Mouse (Mus musculus) liver, adult 2 months (tissue): ENCODE results near the gene Cd8a. TPM values are rescaled to one million over a fixed set of nuclear protein-coding genes. Genes with fewer than 3 reads are reported as not detected.

Experiments
- DNase-seq: peaks from one replicate; pipeline ENCODE4 v3.0.0-alpha.2; 2011; ENCODE audit warnings: low read depth, low spot score; ENCODE audit errors: extremely low read depth
- H3K27ac ChIP-seq: fragments of 200-500 bp; replicated peaks from 2 replicates; pipeline ENCODE4 v1.5.1; 2012; ENCODE audit warnings: low read depth, mild to moderate bottlenecking, control low read depth, inconsistent platforms, low read length; ENCODE audit not compliant: insufficient read depth
- H3K27me3 ChIP-seq: fragments of 200-500 bp; 2 replicates; pipeline ENCODE4 v1.6.1; 2012; ENCODE audit warnings: mild to moderate bottlenecking, moderate library complexity, low read length, inconsistent platforms; ENCODE audit not compliant: control insufficient read depth, insufficient read depth
- H3K36me3 ChIP-seq: fragments of 200-500 bp; 2 replicates; pipeline ENCODE4 v1.6.1; 2012; ENCODE audit warnings: low read length, inconsistent platforms; ENCODE audit not compliant: control insufficient read depth, insufficient read depth
- H3K4me1 ChIP-seq: fragments of 200-500 bp; 2 replicates; pipeline ENCODE4 v1.6.1; 2011; ENCODE audit warnings: low read length; ENCODE audit not compliant: control insufficient read depth, insufficient read depth
- H3K4me3 ChIP-seq: fragments of 200-500 bp; 2 replicates; pipeline ENCODE4 v1.5.1; 2011; ENCODE audit warnings: low read depth, mild to moderate bottlenecking, control low read depth, low read length, moderate library complexity; ENCODE audit not compliant: insufficient read depth
- H3K79me2 ChIP-seq: fragments of 200-500 bp; 2 replicates; pipeline ENCODE4 v1.6.1; 2012; ENCODE audit warnings: inconsistent platforms, mild to moderate bottlenecking, low read length, moderate library complexity; ENCODE audit not compliant: control insufficient read depth, insufficient read depth
- H3K9ac ChIP-seq: fragments of 200-500 bp; 2 replicates; pipeline ENCODE4 v1.6.1; 2012; ENCODE audit warnings: low read depth, mild to moderate bottlenecking, control low read depth, inconsistent platforms, low read length
- CTCF ChIP-seq: fragments of 200-500 bp; IDR thresholded peaks from 2 replicates; pipeline ENCODE4 v1.5.1; 2011; ENCODE audit warnings: low read depth, low read length, control low read depth
- POLR2A ChIP-seq: fragments of 200-500 bp; IDR thresholded peaks from 2 replicates; pipeline ENCODE4 v1.6.1; 2011; ENCODE audit warnings: low read length, control low read depth; ENCODE audit not compliant: insufficient read depth; ENCODE audit errors: extremely low read depth
- WGBS: fragments of 180-500 bp; shearing (Covaris S2); methylation state at CpG from one replicate; pipeline ENCODE4 v1.1.7; 2018; 5-methylcytosine and 5-hydroxymethylcytosine counted together
- polyA plus RNA-seq: library from polyadenylated mRNA; depleted of rRNA; stranded (reverse); fragments of >200 nt; gene quantifications from 2 replicates; pipeline ENCODE4 v1.2.3, GENCODE M21; 2012; rRNA removed
- total RNA-seq: library from RNA; depleted of rRNA; stranded (reverse); fragments of >200 nt; gene quantifications from 2 replicates; pipeline ENCODE4 v1.2.3, GENCODE M21; 2014; rRNA removed

Gene Cd8a
- total and polyA plus RNA-seq, 2 experiments = 0.18 to 0.22 TPM

DNA sequence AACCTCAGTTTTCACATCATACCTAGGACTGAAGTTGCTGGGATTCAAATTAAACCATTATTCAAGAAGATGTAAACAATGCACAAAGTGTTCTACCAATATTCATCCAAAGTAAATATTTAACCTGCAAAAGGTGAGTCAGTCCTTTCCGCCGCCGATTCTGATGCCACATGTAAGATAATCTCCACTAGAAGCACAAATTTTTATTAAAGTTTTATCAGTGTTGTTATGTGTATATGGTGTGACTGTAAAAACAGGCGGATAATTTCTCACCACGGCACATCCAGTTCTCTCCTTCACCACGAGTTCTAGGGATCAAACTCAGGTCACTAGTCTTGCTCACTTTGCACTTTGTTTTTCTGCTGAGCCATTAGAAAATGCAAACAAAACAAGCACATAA, 47.6 kb downstream of the Cd8a start:
- peaks cover 26% of the 10 kb centered on the region for H3K36me3 ChIP-seq
- H3K27ac ChIP-seq = no peak overlapping the region
- no peaks in the 10 kb centered on the region for H3K27me3 ChIP-seq
- TF ChIP-seq POLR2A = no peak
- no peak for TF ChIP-seq CTCF
- peaks cover 31% of the 10 kb centered on the region for H3K79me2 ChIP-seq
- WGBS = 27% methylated on average over 6 of the region's 6 CpGs
- DNase-seq = peak; percentile 56
- peaks cover 32% of the 10 kb centered on the region for H3K4me1 ChIP-seq
- no peak overlapping the region for H3K4me3 ChIP-seq
- no peak overlapping the region for H3K9ac ChIP-seq

DNA sequence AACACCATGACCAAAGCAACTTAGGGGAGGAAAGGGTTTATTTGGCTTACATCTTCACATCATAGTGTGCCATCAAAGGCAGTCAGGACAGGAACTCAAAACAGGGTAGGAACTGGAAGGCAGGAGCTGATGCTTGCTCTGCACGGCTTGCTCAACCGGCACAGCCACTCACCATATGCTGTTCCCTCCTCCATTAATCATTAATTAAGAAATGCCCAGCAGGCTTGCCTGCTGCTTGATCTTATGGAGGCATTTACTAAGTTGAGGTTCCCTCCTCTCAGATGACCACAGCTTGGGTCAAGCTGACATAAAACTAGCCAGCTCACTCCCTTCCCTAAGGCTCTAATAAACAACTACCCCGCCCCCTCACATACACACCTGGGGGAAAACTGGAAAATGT, 48.9 kb downstream of the Cd8a start:
- Histone ChIP-seq H3K9ac (no peak overlapping the region), H3K27me3 (no peaks in the 10 kb centered on the region), H3K4me1 (peaks cover 28% of the 10 kb centered on the region), H3K4me3 (no peak overlapping the region), H3K36me3 (peaks cover 29% of the 10 kb centered on the region), H3K27ac (no peak overlapping the region), H3K79me2 (peaks cover 30% of the 10 kb centered on the region)
- peak; percentile 58 for DNase-seq
- WGBS = 44% methylated on average over 3 of the region's 3 CpGs
- TF ChIP-seq CTCF (0 out of 2 replicates have a peak, but pooled peaks have one; percentile 1), POLR2A (no peak)

DNA sequence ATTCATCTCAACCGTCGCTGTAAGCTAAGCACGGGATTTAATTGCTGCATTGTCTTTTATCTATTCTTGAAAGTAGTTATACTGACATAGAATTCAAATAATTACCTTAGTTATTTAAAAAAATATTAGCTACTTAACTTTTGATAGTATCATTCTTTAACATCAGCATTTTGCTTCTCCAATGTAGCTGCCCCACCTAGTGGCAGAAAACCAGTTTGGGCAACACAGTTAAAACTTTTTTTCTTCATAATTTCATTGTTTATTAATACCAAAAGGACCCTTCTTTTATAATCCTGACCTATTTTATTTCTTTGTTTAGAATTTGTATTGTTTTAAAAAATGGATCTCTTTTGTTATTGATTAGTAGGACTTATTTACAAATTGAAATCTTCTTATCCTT, 49.9 kb downstream of the Cd8a start:
- peaks cover 28% of the 10 kb centered on the region for H3K4me1 ChIP-seq
- H3K9ac ChIP-seq = no peak overlapping the region
- H3K4me3 ChIP-seq = no peak overlapping the region
- peaks cover 28% of the 10 kb centered on the region for H3K36me3 ChIP-seq
- H3K27me3 ChIP-seq = no peaks in the 10 kb centered on the region
- WGBS = 97% methylated on average over 3 of the region's 3 CpGs
- H3K79me2 ChIP-seq = peaks cover 37% of the 10 kb centered on the region
- TF ChIP-seq CTCF = peak; percentile 29; the same call in 1 of the 2 replicates
- TF ChIP-seq POLR2A = no peak
- no peak for DNase-seq
- no peak overlapping the region for H3K27ac ChIP-seq

DNA sequence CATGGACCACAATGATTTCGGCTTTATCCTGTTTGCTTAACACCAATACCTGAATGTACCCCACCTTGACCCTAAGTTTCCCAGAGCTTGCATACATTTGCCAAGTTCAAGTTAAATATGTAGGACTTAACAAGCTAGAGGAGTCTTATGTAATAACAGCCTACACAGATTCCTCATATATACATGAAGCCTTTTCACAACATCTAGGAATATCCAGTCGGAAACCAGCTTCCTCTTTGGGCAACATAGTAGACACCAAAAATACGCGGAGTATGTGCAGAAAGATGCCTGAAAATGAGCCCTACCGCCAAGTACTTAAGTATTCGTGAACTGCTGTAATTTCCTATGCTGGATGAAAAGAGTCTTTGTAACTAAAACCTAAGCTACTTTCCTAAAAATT, 52.5 kb downstream of the Cd8a start:
- H3K27ac ChIP-seq = no peak overlapping the region
- DNase-seq = no peak
- peaks cover 31% of the 10 kb centered on the region for H3K36me3 ChIP-seq
- no peaks in the 10 kb centered on the region for H3K27me3 ChIP-seq
- WGBS = 87% methylated on average over 6 of the region's 6 CpGs
- peaks cover 17% of the 10 kb centered on the region for H3K4me1 ChIP-seq
- peaks cover 36% of the 10 kb centered on the region; the same call in 1 of the 2 replicates for H3K79me2 ChIP-seq
- TF ChIP-seq CTCF (no peak), POLR2A (no peak)
- H3K4me3 ChIP-seq = no peak overlapping the region
- no peak overlapping the region for H3K9ac ChIP-seq

DNA sequence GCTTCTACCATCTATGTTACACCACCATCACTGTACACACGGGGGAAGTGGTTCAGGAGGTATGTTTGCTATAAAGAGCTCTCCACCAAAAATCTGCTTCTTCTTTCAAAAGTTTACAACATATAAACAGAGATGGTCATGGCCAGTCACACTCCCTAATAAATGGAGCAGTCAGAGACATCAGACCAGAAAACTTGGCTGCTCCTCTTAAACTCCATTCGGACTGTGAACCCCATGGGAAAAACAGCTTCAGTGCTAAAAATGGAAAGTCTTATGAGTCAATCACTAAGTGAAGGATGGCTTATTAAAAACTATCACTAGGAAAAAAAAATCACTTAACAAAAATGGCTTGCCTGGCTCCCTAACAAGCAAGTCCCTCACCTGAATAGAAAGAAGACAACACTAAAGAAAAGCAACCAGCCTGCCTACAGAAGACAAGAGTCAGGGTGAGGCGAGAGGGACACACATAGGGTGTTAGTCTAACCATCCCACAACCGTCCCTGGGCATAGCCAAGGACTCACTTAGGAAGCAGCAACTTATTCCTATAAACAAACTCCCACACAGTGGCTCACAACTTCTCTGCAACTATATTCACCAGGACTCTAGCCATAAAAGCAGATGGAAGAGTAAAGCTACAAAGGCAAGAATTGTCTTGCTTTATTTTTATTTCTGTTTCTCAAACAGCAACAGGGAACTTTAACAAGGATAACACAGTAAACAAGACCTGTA, 54.9 kb downstream of the Cd8a start:
- no peak for TF ChIP-seq POLR2A
- no peak for TF ChIP-seq CTCF
- WGBS = 77% methylated on average over 4 of the region's 4 CpGs
- no peak overlapping the region for H3K27ac ChIP-seq
- H3K79me2 ChIP-seq = peaks cover 32% of the 10 kb centered on the region; the same call in 1 of the 2 replicates
- no peak for DNase-seq
- H3K9ac ChIP-seq = no peak overlapping the region
- H3K4me1 ChIP-seq = peaks cover 5% of the 10 kb centered on the region; the same call in 1 of the 2 replicates
- H3K27me3 ChIP-seq = no peaks in the 10 kb centered on the region
- H3K4me3 ChIP-seq = no peak overlapping the region
- H3K36me3 ChIP-seq = peaks cover 27% of the 10 kb centered on the region

Other genes with a start within 250 kb of the Cd8a start
- gene Thnsl2, start 229.0 kb upstream of the Cd8a start, total RNA-seq = 54.5 and 69.7 TPM in 2 replicates
- 50.1 and 57.4 TPM in 2 replicates for gene Thnsl2, start 229.0 kb upstream of the Cd8a start, polyA plus RNA-seq
- gene Fabp1, start 173.6 kb upstream of the Cd8a start, total RNA-seq = 4,448 and 10,515 TPM in 2 replicates
- 1,879 and 1,952 TPM in 2 replicates for gene Fabp1, start 173.6 kb upstream of the Cd8a start, polyA plus RNA-seq
- gene Krcc1, start 101.8 kb upstream of the Cd8a start, total RNA-seq = 52.7 and 56.6 TPM in 2 replicates
- 9.0 and 9.5 TPM in 2 replicates for gene Krcc1, start 101.8 kb upstream of the Cd8a start, polyA plus RNA-seq
- 2.0 and 3.7 TPM in 2 replicates for gene Smyd1, start 51.2 kb upstream of the Cd8a start, total RNA-seq
- 1.3 and 1.5 TPM in 2 replicates for gene Smyd1, start 51.2 kb upstream of the Cd8a start, polyA plus RNA-seq
- 0.18 and 0.20 TPM in 2 replicates for gene Cd8b1, start 50.6 kb upstream of the Cd8a start, total RNA-seq
- 0.18 and 0.22 TPM in 2 replicates for gene Cd8b1, start 50.6 kb upstream of the Cd8a start, polyA plus RNA-seq
- gene Rmnd5a, start 67.2 kb downstream of the Cd8a start, total RNA-seq = 125 and 136 TPM in 2 replicates
- 31.1 and 35.3 TPM in 2 replicates for gene Rmnd5a, start 67.2 kb downstream of the Cd8a start, polyA plus RNA-seq
- gene Rnf103, start 120.5 kb downstream of the Cd8a start, total RNA-seq = 70.7 and 73.3 TPM in 2 replicates
- gene Rnf103, start 120.5 kb downstream of the Cd8a start, polyA plus RNA-seq = 27.2 and 27.7 TPM in 2 replicates
- gene Chmp3, start 170.4 kb downstream of the Cd8a start, total RNA-seq = 44.3 and 49.6 TPM in 2 replicates
- 22.9 and 24.0 TPM in 2 replicates for gene Chmp3, start 170.4 kb downstream of the Cd8a start, polyA plus RNA-seq